Mouse (Mus musculus) 416B (cell line): ENCODE data around the gene Kirrel2.

ENCODE experiments used
- DNase-seq: peaks from one replicate; pipeline ENCODE4 v3.0.0; 2011; ENCODE audit warnings: low read depth

The Kirrel2 gene

GRCm38 (mm10) chr7:30412735-30413147 is 44.7 kb downstream of the Kirrel2 start:
- DNase-seq, result peak; percentile 71

- DNase-seq, result peak; percentile 61
Observed at GRCm38 (mm10) chr7:30411023-30411422, 46.5 kb downstream of the Kirrel2 start.

GRCm38 (mm10) chr7:30409789-30410188 is 47.7 kb downstream of the Kirrel2 start:
- DNase-seq, result no peak

- peak; percentile 14 for DNase-seq
Observed at GRCm38 (mm10) chr7:30408639-30409038, 48.9 kb downstream of the Kirrel2 start.

- no peak for DNase-seq
Observed at GRCm38 (mm10) chr7:30402343-30402742, 55.1 kb downstream of the Kirrel2 start.

- no peak for DNase-seq
Observed at GRCm38 (mm10) chr7:30399671-30400070, 57.8 kb downstream of the Kirrel2 start.
